Mouse (Mus musculus) hindbrain, postnatal 0 days (tissue): ENCODE data around the gene Tctex1d4. TPM values are rescaled to one million over a fixed set of nuclear protein-coding genes. Genes with fewer than 3 reads are reported as not detected.

Experiments used
- ATAC-seq: fragments of 200-750 bp; cut with Nextera tagmentation; 2 replicates; pipeline ENCODE4 v1.8.0; 2017; ENCODE audit warnings: mild to moderate bottlenecking, moderate TSS enrichment, moderate library complexity
- DNase-seq: peaks from one replicate; pipeline ENCODE4 v3.0.0-alpha.2; 2015; ENCODE audit warnings: low spot score
- H3K27ac ChIP-seq: fragments of 300-500 bp; sonication (generic); 2 replicates; pipeline ENCODE4 v1.5.1; 2014; ENCODE audit warnings: mild to moderate bottlenecking
- H3K27me3 ChIP-seq: fragments of 300-500 bp; sonication (generic); 2 replicates; pipeline ENCODE4 v1.6.1; 2014; ENCODE audit warnings: low read length, mixed read lengths; ENCODE audit not compliant: insufficient read depth
- H3K36me3 ChIP-seq: fragments of 300-500 bp; sonication (generic); 2 replicates; pipeline ENCODE4 v1.6.1; 2014; ENCODE audit warnings: low read length, mixed read lengths; ENCODE audit not compliant: insufficient read depth
- H3K4me1 ChIP-seq: fragments of 300-500 bp; sonication (generic); 2 replicates; pipeline ENCODE4 v1.6.1; 2014; ENCODE audit warnings: antibody characterized with exemption, low read length, mixed read lengths; ENCODE audit not compliant: insufficient read depth
- H3K4me2 ChIP-seq: fragments of 300-500 bp; sonication (generic); 2 replicates; pipeline ENCODE4 v1.6.1; 2014; ENCODE audit warnings: low read depth, mild to moderate bottlenecking, low read length, moderate library complexity, mixed read lengths
- H3K4me3 ChIP-seq: fragments of 300-500 bp; sonication (generic); 2 replicates; pipeline ENCODE4 v1.5.1; 2014; ENCODE audit warnings: low read length
- H3K9ac ChIP-seq: fragments of 300-500 bp; sonication (generic); replicated peaks from 2 replicates; pipeline ENCODE4 v1.6.1; 2014; ENCODE audit warnings: mild to moderate bottlenecking, low read length, moderate library complexity, mixed read lengths
- H3K9me3 ChIP-seq: fragments of 300-500 bp; sonication (generic); 2 replicates; pipeline ENCODE4 v1.6.1; 2016; ENCODE audit warnings: low read length, mixed read lengths
- CTCF ChIP-seq: IDR thresholded peaks from 2 replicates; pipeline ENCODE4 v1.5.1; 2016; ENCODE audit warnings: antibody characterized with exemption, control low read depth, low read depth
- WGBS: fragments of 180-500 bp; shearing (Covaris S2); extraction: QIAGEN DNeasy Blood & Tissue Kit; methylation state at CpG from one replicate; pipeline ENCODE4 v1.1.7; 2014; 5-methylcytosine and 5-hydroxymethylcytosine counted together
- microRNA-seq, 2 experiments: library from miRNA; unstranded; fragments of <30 nt; microRNA quantifications; one replicate each; pipeline ENCODE4; 2016
- polyA plus RNA-seq: library from polyadenylated mRNA; unstranded; fragments of >200 nt; fragmentation: Nextera tagmentation; extraction: Ambion mirVana; gene quantifications from 2 replicates; pipeline ENCODE4 v1.2.1, GENCODE M21; 2015
- total RNA-seq: library from RNA; depleted of rRNA; stranded (reverse); fragments of >200 nt; gene quantifications from 2 replicates; pipeline ENCODE4 v1.2.3, GENCODE M21; 2014; rRNA removed

The Tctex1d4 gene
- total and polyA plus RNA-seq, 2 experiments from 2014 or later, result 2.8 to 5.8 TPM

DNA sequence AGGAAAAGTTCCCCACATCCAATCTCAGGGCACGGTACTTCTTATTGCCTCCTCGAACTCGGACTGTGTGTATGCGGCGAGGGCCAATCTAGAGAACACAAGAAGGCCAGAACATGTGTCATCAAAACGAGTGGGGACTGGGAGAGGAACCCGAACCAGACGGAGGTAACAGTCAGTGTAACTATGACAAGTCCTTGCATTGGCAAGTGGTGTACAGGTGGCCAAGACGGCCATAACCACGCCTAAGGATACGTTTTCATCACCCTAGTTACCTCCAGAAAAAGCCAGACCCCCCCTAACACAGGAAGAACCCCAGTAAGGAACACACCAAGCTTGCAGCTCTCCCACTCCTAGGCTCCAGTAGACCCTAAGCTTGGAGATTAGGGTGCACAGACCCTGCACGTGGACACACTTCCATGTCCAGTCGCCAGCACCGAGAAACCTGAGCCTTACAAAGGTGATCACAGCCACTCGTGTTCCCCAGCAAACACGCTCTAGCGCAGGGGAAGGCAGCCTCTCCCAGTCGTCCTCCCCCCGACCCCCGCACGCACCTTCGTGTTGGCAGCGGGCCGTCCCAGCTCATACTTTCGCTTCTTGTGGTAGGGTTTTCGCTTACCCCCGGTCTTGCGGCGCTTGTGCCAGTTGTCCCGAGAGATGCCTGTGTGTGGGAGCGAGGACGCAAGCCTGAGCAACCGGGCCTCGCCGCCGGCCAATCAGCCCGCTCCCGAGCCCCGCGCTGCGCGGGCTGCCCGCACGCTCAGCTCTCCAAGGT, 28.6 kb downstream of the Tctex1d4 start:
- TF ChIP-seq CTCF, result no peak
- Histone ChIP-seq H3K36me3 (peaks cover 20% of the 10 kb centered on the region; the same call in 1 of the 2 replicates), H3K4me3 (peak overlapping the region; percentile 97), H3K27me3 (no peaks in the 10 kb centered on the region), H3K4me1 (no peaks in the 10 kb centered on the region), H3K9ac (peak overlapping the region; percentile 96), H3K9me3 (no peaks in the 10 kb centered on the region), H3K4me2 (peak overlapping the region; percentile 97), H3K27ac (peak overlapping the region; percentile 96)
- DNase-seq, result no peak
- WGBS, result 2% methylated on average over 44 of the region's 44 CpGs
- peak; percentile 27 for ATAC-seq

GRCm38 (mm10) chr4:117155792-117156355, 29.3 kb downstream of the Tctex1d4 start, which contains the start of gene Rps8:
TSS of gene Rps8 (minus strand) at chr4:117156243.
- H3K4me1 ChIP-seq, result no peaks in the 10 kb centered on the region
- WGBS, result under 1% methylated on average over 51 of the region's 52 CpGs
- H3K27ac ChIP-seq, result peak within 1 kb of the TSS; percentile 96
- H3K9ac ChIP-seq, result peak within 1 kb of the TSS; percentile 96
- ATAC-seq, result peak; percentile 94
- H3K27me3 ChIP-seq, result no peaks in the 10 kb centered on the region
- no peak for TF ChIP-seq CTCF
- H3K9me3 ChIP-seq, result no peaks in the 10 kb centered on the region
- peak; percentile 95 for DNase-seq
- H3K36me3 ChIP-seq, result peaks cover 13% of the 10 kb centered on the region; the same call in 1 of the 2 replicates
- peak within 1 kb of the TSS; percentile 97 for H3K4me3 ChIP-seq
- peak within 1 kb of the TSS; percentile 97 for H3K4me2 ChIP-seq

- peak overlapping the region; percentile 96 for H3K9ac ChIP-seq
- DNase-seq (no peak), ATAC-seq (no peak)
- WGBS, result 26% methylated on average over 6 of the region's 6 CpGs
- H3K4me2 ChIP-seq, result peak overlapping the region; percentile 97
- peak overlapping the region; percentile 96; the same call in 1 of the 2 replicates for H3K27ac ChIP-seq
- no peaks in the 10 kb centered on the region for H3K4me1 ChIP-seq
- no peaks in the 10 kb centered on the region for H3K27me3 ChIP-seq
- no peaks in the 10 kb centered on the region for H3K9me3 ChIP-seq
- peaks cover 12% of the 10 kb centered on the region; the same call in 1 of the 2 replicates for H3K36me3 ChIP-seq
- peak overlapping the region; percentile 97 for H3K4me3 ChIP-seq
- TF ChIP-seq CTCF, result no peak
Observed at GRCm38 (mm10) chr4:117156372-117156771, 29.8 kb downstream of the Tctex1d4 start.

GRCm38 (mm10) chr4:117159666-117160065, 33.1 kb downstream of the Tctex1d4 start:
- no peak for ATAC-seq
- H3K27ac ChIP-seq, result no peak overlapping the region
- H3K36me3 ChIP-seq, result no peaks in the 10 kb centered on the region
- H3K4me3 ChIP-seq, result no peak overlapping the region
- DNase-seq, result no peak
- 90% methylated on average over 10 of the region's 10 CpGs for WGBS
- H3K9me3 ChIP-seq, result no peaks in the 10 kb centered on the region
- H3K27me3 ChIP-seq, result no peaks in the 10 kb centered on the region
- H3K9ac ChIP-seq, result no peak overlapping the region
- H3K4me2 ChIP-seq, result no peak overlapping the region
- no peak for TF ChIP-seq CTCF
- H3K4me1 ChIP-seq, result no peaks in the 10 kb centered on the region

- no peak for TF ChIP-seq CTCF
- Histone ChIP-seq H3K27me3 (no peaks in the 10 kb centered on the region), H3K9me3 (no peaks in the 10 kb centered on the region), H3K36me3 (no peaks in the 10 kb centered on the region), H3K9ac (no peak overlapping the region), H3K27ac (no peak overlapping the region), H3K4me2 (no peak overlapping the region), H3K4me3 (no peak overlapping the region), H3K4me1 (no peaks in the 10 kb centered on the region)
- ATAC-seq (peak; percentile 66), DNase-seq (peak; percentile 35)
- 67% methylated on average over 4 of the region's 4 CpGs for WGBS
Observed at GRCm38 (mm10) chr4:117161183-117161582, 34.6 kb downstream of the Tctex1d4 start.

GRCm38 (mm10) chr4:117169936-117170335, 43.3 kb downstream of the Tctex1d4 start:
- no peak overlapping the region for H3K27ac ChIP-seq
- no peak overlapping the region for H3K9ac ChIP-seq
- WGBS, result 90% methylated on average over 5 of the region's 5 CpGs
- H3K4me1 ChIP-seq, result no peaks in the 10 kb centered on the region
- no peak overlapping the region for H3K4me2 ChIP-seq
- no peaks in the 10 kb centered on the region for H3K27me3 ChIP-seq
- no peak overlapping the region for H3K4me3 ChIP-seq
- ATAC-seq (no peak), DNase-seq (no peak)
- TF ChIP-seq CTCF, result no peak
- peaks cover 9% of the 10 kb centered on the region for H3K36me3 ChIP-seq
- no peaks in the 10 kb centered on the region for H3K9me3 ChIP-seq

Small RNA genes within 50 kb of the gene (microRNA-seq; reads per million reads assigned to microRNA genes)
- gene Gm22398, result 0 reads per million in 2 experiments

Other genes with a start within 250 kb of the Tctex1d4 start
- gene Zswim5, start 249.4 kb upstream of the Tctex1d4 start, total RNA-seq, result 21.3 and 25.8 TPM in 2 replicates
- 2.3 and 2.4 TPM in 2 replicates for gene Zswim5, start 249.4 kb upstream of the Tctex1d4 start, polyA plus RNA-seq
- 40.7 and 64.4 TPM in 2 replicates for gene Urod, start 132.4 kb upstream of the Tctex1d4 start, total RNA-seq
- gene Urod, start 132.4 kb upstream of the Tctex1d4 start, polyA plus RNA-seq, result 52.2 and 54.0 TPM in 2 replicates
- 47.4 and 49.5 TPM in 2 replicates for gene Hectd3, start 131.5 kb upstream of the Tctex1d4 start, total RNA-seq
- gene Hectd3, start 131.5 kb upstream of the Tctex1d4 start, polyA plus RNA-seq, result 18.5 and 20.2 TPM in 2 replicates
- gene Eif2b3, start 107.4 kb upstream of the Tctex1d4 start, total RNA-seq, result 13.1 and 16.7 TPM in 2 replicates
- gene Eif2b3, start 107.4 kb upstream of the Tctex1d4 start, polyA plus RNA-seq, result 56.9 and 58.5 TPM in 2 replicates
- gene Ptch2, start 30.7 kb upstream of the Tctex1d4 start, total RNA-seq, result 16.1 and 18.8 TPM in 2 replicates
- 4.1 and 4.4 TPM in 2 replicates for gene Ptch2, start 30.7 kb upstream of the Tctex1d4 start, polyA plus RNA-seq
- gene Btbd19, start 1.1 kb upstream of the Tctex1d4 start, total RNA-seq, result 7.8 and 9.1 TPM in 2 replicates
- gene Btbd19, start 1.1 kb upstream of the Tctex1d4 start, polyA plus RNA-seq, result 4.9 and 5.4 TPM in 2 replicates
- 23.9 and 29.8 TPM in 2 replicates for gene Plk3, start 7.2 kb downstream of the Tctex1d4 start, total RNA-seq
- gene Plk3, start 7.2 kb downstream of the Tctex1d4 start, polyA plus RNA-seq, result 26.8 and 29.1 TPM in 2 replicates
- 463 and 470 TPM in 2 replicates for gene Rps8, start 29.4 kb downstream of the Tctex1d4 start, total RNA-seq
- gene Rps8, start 29.4 kb downstream of the Tctex1d4 start, polyA plus RNA-seq, result 523 and 530 TPM in 2 replicates
- gene Kif2c, start 55.8 kb downstream of the Tctex1d4 start, total RNA-seq, result 5.0 and 8.4 TPM in 2 replicates
- gene Kif2c, start 55.8 kb downstream of the Tctex1d4 start, polyA plus RNA-seq, result 6.9 and 10.1 TPM in 2 replicates
- 7.5 and 16.5 TPM in 2 replicates for gene Tmem53, start 125.2 kb downstream of the Tctex1d4 start, total RNA-seq
- 14.0 and 14.5 TPM in 2 replicates for gene Tmem53, start 125.2 kb downstream of the Tctex1d4 start, polyA plus RNA-seq
- 3.2 and 3.6 TPM in 2 replicates for gene Armh1, start 125.3 kb downstream of the Tctex1d4 start, total RNA-seq
- 2.6 and 3.0 TPM in 2 replicates for gene Armh1, start 125.3 kb downstream of the Tctex1d4 start, polyA plus RNA-seq